Mouse (Mus musculus) bone marrow macrophage, adult 2 months (primary cell): ENCODE results near the gene Rasa2.

Source experiments
- CTCF ChIP-seq: IDR thresholded peaks from 2 replicates; pipeline ENCODE4 v1.5.1; 2012; ENCODE audit warnings: low read depth, mild to moderate bottlenecking, low read length, moderate library complexity
- POLR2A ChIP-seq: IDR thresholded peaks from 2 replicates; pipeline ENCODE4 v1.6.1; 2012; ENCODE audit warnings: mild to moderate bottlenecking, low read depth, low read length, borderline replicate concordance

- TF ChIP-seq POLR2A (no peak), CTCF (no peak)
Measured at GRCm38 (mm10) chr9:96545410-96545809, 86.0 kb downstream of the Rasa2 start.
